Mouse (Mus musculus): ENCODE data around the gene Ankrd11. TPM values are rescaled to one million over a fixed set of nuclear protein-coding genes. Genes with fewer than 3 reads are reported as not detected.

Gene Ankrd11
- polyA plus RNA-seq, 1 experiment: 41.9 TPM

GRCm38 (mm10) chr8:122954090-122954799 is 87.8 kb downstream of the Ankrd11 start:
- H3K4me3 ChIP-seq (ENCODE audit: control insufficient read depth, low read depth, low read length): no peak overlapping the region
- no peak overlapping the region for H3K27ac ChIP-seq (ENCODE audit: control insufficient read depth, insufficient read depth, low read depth, low read length)
- no peaks in the 10 kb centered on the region for H3K36me3 ChIP-seq (ENCODE audit: control insufficient read depth, insufficient read depth, low read length)
- TF ChIP-seq CTCF (IDR thresholded peaks at IDR 0.05; ENCODE audit: control insufficient read depth, insufficient read depth, insufficient replicate concordance, low read depth, low read length): no peak
- no peak for TF ChIP-seq POLR2A (IDR thresholded peaks at IDR 0.05; ENCODE audit: control insufficient read depth, low read depth, low read length)
- peaks cover 7% of the 10 kb centered on the region for H3K4me1 ChIP-seq (ENCODE audit: control insufficient read depth, insufficient read depth, low read length)
- no peaks in the 10 kb centered on the region for H3K27me3 ChIP-seq (ENCODE audit: control insufficient read depth, insufficient read depth, low read length)

GRCm38 (mm10) chr8:122953028-122953427 is 89.0 kb downstream of the Ankrd11 start:
- Histone ChIP-seq H3K4me1 (ENCODE audit: control insufficient read depth, insufficient read depth, low read length) (peaks cover 10% of the 10 kb centered on the region), H3K27ac (ENCODE audit: control insufficient read depth, insufficient read depth, low read depth, low read length) (no peak overlapping the region), H3K4me3 (ENCODE audit: control insufficient read depth, low read depth, low read length) (no peak overlapping the region), H3K36me3 (ENCODE audit: control insufficient read depth, insufficient read depth, low read length) (no peaks in the 10 kb centered on the region), H3K27me3 (ENCODE audit: control insufficient read depth, insufficient read depth, low read length) (no peaks in the 10 kb centered on the region)
- TF ChIP-seq CTCF (IDR thresholded peaks at IDR 0.05; ENCODE audit: control insufficient read depth, insufficient read depth, insufficient replicate concordance, low read depth, low read length) (no peak), POLR2A (IDR thresholded peaks at IDR 0.05; ENCODE audit: control insufficient read depth, low read depth, low read length) (no peak)

GRCm38 (mm10) chr8:122951456-122951855 is 90.6 kb downstream of the Ankrd11 start:
- no peak for TF ChIP-seq POLR2A (IDR thresholded peaks at IDR 0.05; ENCODE audit: control insufficient read depth, low read depth, low read length)
- no peaks in the 10 kb centered on the region for H3K36me3 ChIP-seq (ENCODE audit: control insufficient read depth, insufficient read depth, low read length)
- no peak overlapping the region for H3K4me3 ChIP-seq (ENCODE audit: control insufficient read depth, low read depth, low read length)
- H3K27me3 ChIP-seq (ENCODE audit: control insufficient read depth, insufficient read depth, low read length): no peaks in the 10 kb centered on the region
- H3K4me1 ChIP-seq (ENCODE audit: control insufficient read depth, insufficient read depth, low read length): peaks cover 10% of the 10 kb centered on the region
- H3K27ac ChIP-seq (ENCODE audit: control insufficient read depth, insufficient read depth, low read depth, low read length): no peak overlapping the region

- no peak overlapping the region for H3K4me3 ChIP-seq (ENCODE audit: control insufficient read depth, low read depth, low read length)
- no peak for TF ChIP-seq POLR2A (IDR thresholded peaks at IDR 0.05; ENCODE audit: control insufficient read depth, low read depth, low read length)
- no peak for TF ChIP-seq CTCF (IDR thresholded peaks at IDR 0.05; ENCODE audit: control insufficient read depth, insufficient read depth, insufficient replicate concordance, low read depth, low read length)
- peaks cover 10% of the 10 kb centered on the region for H3K4me1 ChIP-seq (ENCODE audit: control insufficient read depth, insufficient read depth, low read length)
Observed at GRCm38 (mm10) chr8:122949701-122950100, 92.4 kb downstream of the Ankrd11 start.

GRCm38 (mm10) chr8:122945775-122946174 is 96.3 kb downstream of the Ankrd11 start:
- Histone ChIP-seq H3K27ac (ENCODE audit: control insufficient read depth, insufficient read depth, low read depth, low read length) (no peak overlapping the region), H3K27me3 (ENCODE audit: control insufficient read depth, insufficient read depth, low read length) (no peaks in the 10 kb centered on the region), H3K4me3 (ENCODE audit: control insufficient read depth, low read depth, low read length) (no peak overlapping the region), H3K4me1 (ENCODE audit: control insufficient read depth, insufficient read depth, low read length) (peaks cover 5% of the 10 kb centered on the region), H3K36me3 (ENCODE audit: control insufficient read depth, insufficient read depth, low read length) (no peaks in the 10 kb centered on the region; the same call in 1 of the 2 replicates)
- no peak for TF ChIP-seq POLR2A (IDR thresholded peaks at IDR 0.05; ENCODE audit: control insufficient read depth, low read depth, low read length)
- no peak for TF ChIP-seq CTCF (IDR thresholded peaks at IDR 0.05; ENCODE audit: control insufficient read depth, insufficient read depth, insufficient replicate concordance, low read depth, low read length)

More at GRCm38 (mm10) chr8:122949701-122950100, 92.4 kb downstream of the Ankrd11 start:
- H3K36me3 ChIP-seq (ENCODE audit: control insufficient read depth, insufficient read depth, low read length): no peaks in the 10 kb centered on the region
- no peak overlapping the region for H3K27ac ChIP-seq (ENCODE audit: control insufficient read depth, insufficient read depth, low read depth, low read length)
- H3K27me3 ChIP-seq (ENCODE audit: control insufficient read depth, insufficient read depth, low read length): no peaks in the 10 kb centered on the region

- no peak overlapping the region for H3K27ac ChIP-seq (ENCODE audit: control insufficient read depth, insufficient read depth, low read depth, low read length)
- H3K4me3 ChIP-seq (ENCODE audit: control insufficient read depth, low read depth, low read length): no peak overlapping the region
- no peak for TF ChIP-seq POLR2A (IDR thresholded peaks at IDR 0.05; ENCODE audit: control insufficient read depth, low read depth, low read length)
- no peak; the same call in 1 of the 2 replicates for TF ChIP-seq CTCF (IDR thresholded peaks at IDR 0.05; ENCODE audit: control insufficient read depth, insufficient read depth, insufficient replicate concordance, low read depth, low read length)
Observed at GRCm38 (mm10) chr8:122942803-122943713, 99.0 kb downstream of the Ankrd11 start.

GRCm38 (mm10) chr8:122938591-122938990 is 103.5 kb downstream of the Ankrd11 start:
- TF ChIP-seq CTCF (IDR thresholded peaks at IDR 0.05; ENCODE audit: control insufficient read depth, insufficient read depth, insufficient replicate concordance, low read depth, low read length) (no peak), POLR2A (IDR thresholded peaks at IDR 0.05; ENCODE audit: control insufficient read depth, low read depth, low read length) (no peak)
- Histone ChIP-seq H3K27me3 (ENCODE audit: control insufficient read depth, insufficient read depth, low read length) (no peaks in the 10 kb centered on the region), H3K4me3 (ENCODE audit: control insufficient read depth, low read depth, low read length) (no peak overlapping the region), H3K27ac (ENCODE audit: control insufficient read depth, insufficient read depth, low read depth, low read length) (no peak overlapping the region), H3K4me1 (ENCODE audit: control insufficient read depth, insufficient read depth, low read length) (no peaks in the 10 kb centered on the region), H3K36me3 (ENCODE audit: control insufficient read depth, insufficient read depth, low read length) (no peaks in the 10 kb centered on the region; the same call in 1 of the 2 replicates)

More at GRCm38 (mm10) chr8:122942803-122943713, 99.0 kb downstream of the Ankrd11 start:
- Histone ChIP-seq H3K27me3 (ENCODE audit: control insufficient read depth, insufficient read depth, low read length) (no peaks in the 10 kb centered on the region), H3K36me3 (ENCODE audit: control insufficient read depth, insufficient read depth, low read length) (no peaks in the 10 kb centered on the region; the same call in 1 of the 2 replicates), H3K4me1 (ENCODE audit: control insufficient read depth, insufficient read depth, low read length) (no peaks in the 10 kb centered on the region)
